Mouse (Mus musculus) neural tube, embryonic 13.5 days (tissue): Measurements from ENCODE around the gene Acads. TPM values are rescaled to one million over a fixed set of nuclear protein-coding genes. Genes with fewer than 3 reads are reported as not detected.

ENCODE experiments used
- ATAC-seq: fragments of 200-750 bp; cut with Nextera tagmentation; 2 replicates; pipeline ENCODE4 v1.8.0; 2017; ENCODE audit warnings: low read depth, mild to moderate bottlenecking, moderate TSS enrichment, moderate library complexity
- H3K27ac ChIP-seq: fragments of 300-500 bp; sonication (generic); replicated peaks from 2 replicates; pipeline ENCODE4 v1.5.1; 2015; ENCODE audit warnings: moderate library complexity, mild to moderate bottlenecking, inconsistent platforms
- H3K27me3 ChIP-seq: fragments of 300-500 bp; sonication (generic); 2 replicates; pipeline ENCODE4 v1.6.1; 2015; ENCODE audit warnings: mild to moderate bottlenecking, inconsistent platforms
- H3K36me3 ChIP-seq: fragments of 300-500 bp; sonication (generic); 2 replicates; pipeline ENCODE4 v1.6.1; 2015; ENCODE audit warnings: mild to moderate bottlenecking, inconsistent platforms
- H3K4me1 ChIP-seq: fragments of 300-500 bp; sonication (generic); replicated peaks from 2 replicates; pipeline ENCODE4 v1.6.1; 2015; ENCODE audit warnings: inconsistent platforms
- H3K4me2 ChIP-seq: fragments of 300-500 bp; sonication (generic); 2 replicates; pipeline ENCODE4 v1.6.1; 2015; ENCODE audit warnings: inconsistent platforms, mild to moderate bottlenecking, moderate library complexity
- H3K4me3 ChIP-seq: fragments of 300-500 bp; sonication (generic); 2 replicates; pipeline ENCODE4 v1.5.1; 2015; ENCODE audit warnings: mild to moderate bottlenecking, inconsistent platforms
- H3K9ac ChIP-seq: fragments of 300-500 bp; sonication (generic); 2 replicates; pipeline ENCODE4 v1.6.1; 2015; ENCODE audit warnings: moderate library complexity, mild to moderate bottlenecking, inconsistent platforms
- H3K9me3 ChIP-seq: fragments of 300-500 bp; sonication (generic); 2 replicates; pipeline ENCODE4 v1.6.1; 2016; ENCODE audit warnings: inconsistent platforms
- WGBS: fragments of 180-500 bp; shearing (Covaris S2); methylation state at CpG from one replicate; pipeline ENCODE4 v1.1.7; 2015; 5-methylcytosine and 5-hydroxymethylcytosine counted together
- polyA plus RNA-seq: library from polyadenylated mRNA; unstranded; fragments of >200 nt; fragmentation: Nextera tagmentation; extraction: Ambion mirVana; gene quantifications from 2 replicates; pipeline ENCODE4 v1.2.1, GENCODE M21; 2015

Gene Acads
- polyA plus RNA-seq, 1 experiment from 2014 or later = 29.1 TPM

DNA sequence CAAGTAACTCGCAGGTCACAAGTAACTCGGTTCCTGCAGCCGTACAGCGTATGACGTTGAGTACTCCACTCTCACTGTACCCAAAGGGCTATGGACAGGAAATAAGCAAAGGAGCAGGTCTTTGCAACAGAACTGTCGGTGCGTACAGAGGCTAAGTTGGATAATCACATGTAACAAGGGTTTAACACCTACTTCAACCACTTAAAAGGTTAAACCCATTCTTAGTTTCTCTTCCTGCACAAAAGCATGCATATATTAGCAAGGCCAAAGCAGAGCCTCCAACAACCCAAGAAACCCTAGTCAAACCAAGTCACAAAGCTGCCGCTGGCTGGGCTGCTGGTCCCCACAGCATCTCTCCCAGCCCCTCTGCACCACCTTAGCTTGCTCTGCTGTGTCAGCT, 13.3 kb upstream of the Acads start:
- H3K4me3 ChIP-seq = 0 out of 2 replicates have a peak overlapping the region, but pooled peaks have one; percentile 88
- no peak overlapping the region for H3K27ac ChIP-seq
- WGBS = 92% methylated on average over 8 of the region's 8 CpGs
- H3K36me3 ChIP-seq = peaks cover 30% of the 10 kb centered on the region
- H3K9ac ChIP-seq = peak overlapping the region; percentile 94
- H3K4me2 ChIP-seq = peak overlapping the region; percentile 89
- no peaks in the 10 kb centered on the region for H3K27me3 ChIP-seq
- ATAC-seq = no peak
- H3K4me1 ChIP-seq = peaks cover 23% of the 10 kb centered on the region
- H3K9me3 ChIP-seq = no peaks in the 10 kb centered on the region

GRCm38 (mm10) chr5:115129328-115129727, 10.2 kb upstream of the Acads start:
- no peak for ATAC-seq
- H3K4me2 ChIP-seq = no peak overlapping the region
- H3K9ac ChIP-seq = no peak overlapping the region
- no peak overlapping the region for H3K4me3 ChIP-seq
- peaks cover 33% of the 10 kb centered on the region for H3K4me1 ChIP-seq
- no peak overlapping the region for H3K27ac ChIP-seq
- peaks cover 55% of the 10 kb centered on the region for H3K36me3 ChIP-seq
- 88% methylated on average over 6 of the region's 6 CpGs for WGBS
- H3K9me3 ChIP-seq = no peaks in the 10 kb centered on the region
- no peaks in the 10 kb centered on the region for H3K27me3 ChIP-seq

DNA sequence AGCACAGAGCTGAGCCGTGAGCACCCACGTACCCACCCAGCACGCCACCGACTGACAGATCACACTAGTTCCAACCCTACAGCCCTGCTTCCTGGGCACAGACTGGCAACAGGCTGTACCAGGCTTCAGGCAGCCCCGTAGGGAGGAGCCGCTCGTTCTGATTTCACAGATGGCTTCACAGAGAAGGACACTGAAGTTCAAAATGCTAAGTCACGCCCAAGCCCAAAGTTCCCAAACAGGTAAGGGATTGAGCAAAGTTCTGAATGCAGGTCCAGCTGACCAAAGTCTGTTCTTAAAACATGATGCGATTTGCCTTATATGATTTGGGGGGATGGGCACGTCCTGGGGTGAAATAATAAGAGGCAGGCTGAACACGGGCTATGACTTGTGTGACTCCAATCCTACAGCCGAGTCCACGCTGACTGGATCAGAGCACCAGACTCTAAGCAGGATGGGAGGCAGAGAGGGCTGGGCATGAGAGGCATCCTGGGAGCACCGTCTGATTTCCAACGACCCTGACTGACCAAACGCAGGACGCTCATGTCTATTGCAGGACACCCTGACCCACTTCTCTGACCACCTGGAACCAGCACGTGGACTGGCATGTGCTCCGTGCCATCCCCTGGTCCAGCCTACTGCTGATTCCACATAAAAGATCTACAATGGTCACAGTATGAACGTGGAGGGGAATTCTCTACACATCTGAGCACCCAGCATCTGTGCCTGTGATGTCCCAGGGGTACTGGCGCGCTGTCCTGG, 8.5 kb upstream of the Acads start:
- H3K4me1 ChIP-seq = peaks cover 16% of the 10 kb centered on the region
- H3K27me3 ChIP-seq = no peaks in the 10 kb centered on the region
- no peak overlapping the region for H3K4me2 ChIP-seq
- H3K4me3 ChIP-seq = no peak overlapping the region
- no peak overlapping the region for H3K27ac ChIP-seq
- H3K36me3 ChIP-seq = peaks cover 69% of the 10 kb centered on the region
- ATAC-seq = no peak
- no peaks in the 10 kb centered on the region for H3K9me3 ChIP-seq
- WGBS = 93% methylated on average over 22 of the region's 22 CpGs
- no peak overlapping the region for H3K9ac ChIP-seq

DNA sequence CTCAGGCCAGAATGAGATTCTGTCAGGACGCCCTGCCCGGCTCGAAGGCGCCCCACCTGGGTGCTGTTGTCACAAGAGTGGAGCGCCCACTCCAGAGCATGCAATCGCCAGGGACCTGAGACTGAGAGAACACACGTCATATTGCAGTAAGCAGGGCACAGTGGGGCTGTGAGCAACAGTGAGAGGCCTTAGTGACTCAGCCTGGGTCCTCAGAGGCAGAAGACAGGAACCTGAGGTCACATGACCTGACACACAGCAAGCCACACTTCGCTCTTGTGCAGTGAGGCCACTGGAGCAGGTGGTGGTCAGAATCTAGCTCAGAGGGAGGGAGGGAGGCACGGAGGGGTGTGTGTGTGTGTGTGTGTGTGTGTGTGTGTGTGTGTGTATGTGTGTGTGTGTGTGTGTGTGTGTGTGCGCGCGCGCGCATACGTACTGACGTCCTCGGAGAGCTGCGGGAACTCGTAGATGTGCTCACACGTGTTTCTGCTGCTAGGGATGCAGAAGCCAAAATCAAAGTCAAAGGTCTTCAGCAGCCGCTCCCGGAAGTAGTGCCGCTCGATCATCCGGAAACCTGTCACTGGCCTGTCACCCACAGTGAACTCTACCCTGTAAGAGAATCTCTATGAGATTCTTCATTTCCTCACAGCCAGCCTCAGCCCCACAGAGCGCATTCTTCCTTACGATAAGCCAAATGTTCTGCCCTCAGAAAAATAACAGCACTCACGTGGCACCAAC, 7.6 kb upstream of the Acads start:
- Histone ChIP-seq H3K4me3 (no peak overlapping the region), H3K4me2 (no peak overlapping the region), H3K27ac (no peak overlapping the region), H3K9ac (no peak overlapping the region), H3K9me3 (no peaks in the 10 kb centered on the region), H3K4me1 (peaks cover 13% of the 10 kb centered on the region), H3K36me3 (peaks cover 70% of the 10 kb centered on the region), H3K27me3 (no peaks in the 10 kb centered on the region)
- no peak for ATAC-seq
- 89% methylated on average over 28 of the region's 28 CpGs for WGBS

- WGBS = 19% methylated on average over 24 of the region's 24 CpGs
- Histone ChIP-seq H3K4me3 (no peak overlapping the region), H3K9ac (no peak overlapping the region), H3K4me2 (peak overlapping the region; percentile 25; the same call in 1 of the 2 replicates), H3K36me3 (peaks cover 69% of the 10 kb centered on the region), H3K4me1 (peaks cover 10% of the 10 kb centered on the region), H3K27ac (peak overlapping the region; percentile 73), H3K9me3 (no peaks in the 10 kb centered on the region), H3K27me3 (no peaks in the 10 kb centered on the region)
- peak; percentile 68 for ATAC-seq
These were observed 6.2 kb upstream of the Acads start for GRCm38 (mm10) chr5:115125211-115125871.

GRCm38 (mm10) chr5:115124690-115125089, 5.5 kb upstream of the Acads start:
- Histone ChIP-seq H3K4me1 (peaks cover 10% of the 10 kb centered on the region), H3K9ac (no peak overlapping the region), H3K9me3 (no peaks in the 10 kb centered on the region), H3K4me2 (no peak overlapping the region), H3K36me3 (peaks cover 62% of the 10 kb centered on the region), H3K27ac (no peak overlapping the region), H3K4me3 (no peak overlapping the region), H3K27me3 (no peaks in the 10 kb centered on the region)
- 94% methylated on average over 6 of the region's 6 CpGs for WGBS
- no peak for ATAC-seq

GRCm38 (mm10) chr5:115120978-115121377, 1.8 kb upstream of the Acads start:
- Histone ChIP-seq H3K27me3 (no peaks in the 10 kb centered on the region), H3K4me2 (no peak overlapping the region), H3K9ac (no peak overlapping the region), H3K4me1 (peaks cover 26% of the 10 kb centered on the region), H3K27ac (no peak overlapping the region), H3K36me3 (peaks cover 42% of the 10 kb centered on the region), H3K4me3 (no peak overlapping the region), H3K9me3 (no peaks in the 10 kb centered on the region)
- WGBS = 62% methylated on average over 5 of the region's 5 CpGs
- no peak for ATAC-seq

DNA sequence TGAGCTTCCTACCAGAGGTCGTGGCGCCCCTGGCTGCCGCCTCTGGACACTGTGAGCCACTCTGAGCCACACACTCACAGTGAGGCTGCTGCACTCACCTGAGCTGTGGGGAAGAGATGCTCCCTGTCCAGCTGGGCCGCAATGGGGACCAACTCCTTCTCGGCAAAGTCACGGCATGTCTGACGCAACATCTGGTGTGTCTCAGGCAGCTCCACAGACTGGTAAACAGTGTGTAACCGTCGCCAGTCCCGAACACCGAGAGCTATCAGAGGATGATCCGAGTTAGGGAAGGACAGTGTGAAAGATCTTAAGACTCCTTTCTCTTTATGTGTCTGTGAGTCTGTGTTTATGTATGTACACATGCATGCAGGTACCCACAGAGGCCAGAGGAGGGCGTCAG, 1.7 kb downstream of the Acads start:
- Histone ChIP-seq H3K9ac (no peak overlapping the region), H3K36me3 (peaks cover 40% of the 10 kb centered on the region), H3K27ac (no peak overlapping the region), H3K9me3 (no peaks in the 10 kb centered on the region), H3K4me2 (no peak overlapping the region), H3K4me3 (no peak overlapping the region), H3K4me1 (peaks cover 18% of the 10 kb centered on the region), H3K27me3 (no peaks in the 10 kb centered on the region)
- WGBS = 96% methylated on average over 13 of the region's 13 CpGs
- ATAC-seq = no peak

DNA sequence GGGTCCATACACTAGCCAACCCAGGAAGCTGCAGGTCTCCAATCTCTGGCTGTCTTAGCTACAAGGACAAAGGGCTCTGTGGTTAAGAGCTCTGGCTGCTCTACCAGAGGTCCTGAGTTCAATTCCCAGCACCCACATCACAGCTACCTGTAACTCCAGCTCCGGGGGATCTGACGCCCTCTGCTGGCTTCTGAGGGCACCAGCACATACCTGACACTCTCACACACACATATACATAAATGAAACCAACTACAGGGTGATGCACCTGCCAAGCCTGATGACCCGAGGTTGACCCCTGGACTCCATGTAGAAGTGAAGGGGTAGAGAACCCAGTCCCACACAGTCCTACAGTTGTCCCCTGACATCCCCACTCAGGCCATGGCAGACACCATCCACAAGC, 2.7 kb downstream of the Acads start:
- Histone ChIP-seq H3K36me3 (peaks cover 49% of the 10 kb centered on the region), H3K4me3 (no peak overlapping the region), H3K9me3 (no peaks in the 10 kb centered on the region), H3K27ac (no peak overlapping the region), H3K27me3 (no peaks in the 10 kb centered on the region), H3K9ac (no peak overlapping the region), H3K4me2 (no peak overlapping the region), H3K4me1 (peaks cover 18% of the 10 kb centered on the region)
- WGBS = 90% methylated on average over 3 of the region's 3 CpGs
- no peak for ATAC-seq

GRCm38 (mm10) chr5:115114501-115114900, 4.6 kb downstream of the Acads start:
- Histone ChIP-seq H3K27me3 (no peaks in the 10 kb centered on the region), H3K4me2 (no peak overlapping the region), H3K36me3 (peaks cover 55% of the 10 kb centered on the region), H3K9ac (no peak overlapping the region), H3K27ac (no peak overlapping the region), H3K9me3 (no peaks in the 10 kb centered on the region), H3K4me3 (no peak overlapping the region), H3K4me1 (peaks cover 30% of the 10 kb centered on the region)
- 94% methylated on average over 8 of the region's 8 CpGs for WGBS
- no peak for ATAC-seq

DNA sequence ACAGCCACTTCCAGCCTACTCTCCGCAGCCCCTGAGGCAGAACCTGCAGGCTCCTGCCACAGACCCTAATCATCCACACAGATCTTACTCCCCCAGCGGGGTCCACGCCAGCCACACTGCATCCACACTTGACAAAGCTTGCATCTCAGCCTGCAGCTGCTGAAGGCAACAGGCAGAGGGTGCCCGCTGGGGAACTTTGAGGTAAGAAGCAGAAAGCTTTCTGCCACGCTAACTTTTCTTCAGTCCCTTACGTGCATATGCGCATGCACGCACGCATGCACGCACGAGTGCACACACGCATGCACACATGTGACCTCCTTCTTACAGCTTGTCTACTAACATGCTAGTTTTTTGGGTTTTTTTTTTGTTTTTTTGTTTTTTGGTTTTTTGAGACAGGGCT, 5.9 kb downstream of the Acads start:
- H3K27me3 ChIP-seq = no peaks in the 10 kb centered on the region
- no peak overlapping the region for H3K4me2 ChIP-seq
- peaks cover 17% of the 10 kb centered on the region for H3K4me1 ChIP-seq
- peaks cover 55% of the 10 kb centered on the region for H3K36me3 ChIP-seq
- 95% methylated on average over 12 of the region's 12 CpGs for WGBS
- H3K4me3 ChIP-seq = no peak overlapping the region
- H3K9ac ChIP-seq = no peak overlapping the region
- ATAC-seq = no peak
- no peak overlapping the region for H3K27ac ChIP-seq
- H3K9me3 ChIP-seq = no peaks in the 10 kb centered on the region

DNA sequence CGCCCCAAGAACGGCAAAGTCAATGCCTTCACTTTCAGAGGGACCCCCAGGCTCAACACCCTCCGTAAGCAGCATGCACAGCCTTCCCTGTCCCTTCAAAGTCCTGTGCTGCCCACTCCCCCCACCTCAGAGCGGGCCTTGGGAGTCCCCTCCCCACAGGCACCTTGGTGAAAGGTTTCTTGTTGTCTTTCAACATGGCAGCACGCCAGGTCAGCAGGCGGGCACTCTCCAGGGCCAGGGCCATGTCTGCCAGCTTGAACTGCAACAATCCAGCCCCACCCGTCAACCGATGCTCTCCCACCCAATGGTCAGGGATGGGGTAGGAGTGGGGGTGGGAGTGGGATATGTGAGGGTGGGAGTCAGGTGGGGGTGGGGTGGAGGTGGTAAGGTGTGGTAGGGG, 8.0 kb downstream of the Acads start:
- Histone ChIP-seq H3K36me3 (peaks cover 40% of the 10 kb centered on the region), H3K4me1 (peaks cover 12% of the 10 kb centered on the region; the same call in 1 of the 2 replicates), H3K27me3 (no peaks in the 10 kb centered on the region), H3K4me3 (no peak overlapping the region), H3K9ac (no peak overlapping the region), H3K9me3 (no peaks in the 10 kb centered on the region), H3K4me2 (no peak overlapping the region), H3K27ac (no peak overlapping the region)
- 83% methylated on average over 8 of the region's 8 CpGs for WGBS
- ATAC-seq = no peak
